Mouse (Mus musculus): ENCODE results near the gene Lrig2. TPM values are rescaled to one million over a fixed set of nuclear protein-coding genes. Genes with fewer than 3 reads are reported as not detected.
"Not testable (repeated sequence)": the region's sequence is repeated elsewhere in the genome, so short reads cannot be mapped to it uniquely, and the experiment has no call there.

Lrig2 gene
- total and polyA plus RNA-seq, 3 experiments, result 3.7 to 8.9 (median 8.9) TPM

DNA sequence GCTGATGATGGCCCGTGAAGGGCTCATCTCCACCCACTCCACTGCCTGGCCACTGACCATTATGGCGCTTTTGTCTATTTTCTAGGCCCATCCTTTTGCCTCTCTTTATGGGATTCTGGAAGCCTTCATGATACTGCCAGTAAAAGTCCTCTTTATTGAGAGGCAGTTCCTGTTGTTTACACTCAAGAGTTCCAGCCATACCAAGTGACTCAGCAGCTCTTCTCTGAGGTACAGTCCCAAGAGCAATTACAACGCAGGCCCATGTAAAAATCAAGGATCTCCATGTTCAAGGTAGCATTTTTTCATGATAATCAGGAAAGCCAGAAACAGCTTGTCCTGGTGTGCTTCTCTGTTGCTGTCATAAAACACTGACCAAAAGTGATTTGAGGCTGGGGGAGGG lies 75.8 kb downstream of the Lrig2 start:
- H3K27me3 ChIP-seq (ENCODE audit: control insufficient read depth, insufficient read depth, low read length), result no peaks in the 10 kb centered on the region
- WGBS, result 90% methylated on average over 3 of the region's 3 CpGs
- TF ChIP-seq CTCF (IDR thresholded peaks at IDR 0.05) (no peak), EP300 (IDR thresholded peaks at IDR 0.05; ENCODE audit: insufficient read depth, low read depth, low read length) (no peak), POLR2A (IDR thresholded peaks at IDR 0.05; ENCODE audit: insufficient read depth, low read depth, low read length) (no peak)
- no peaks in the 10 kb centered on the region for H3K79me2 ChIP-seq (replicated peaks; ENCODE audit: control insufficient read depth, insufficient read depth, low read length)
- DNase-seq, result no peak
- H3K4me1 ChIP-seq (ENCODE audit: control insufficient read depth, insufficient read depth, low read length), result peaks cover 6% of the 10 kb centered on the region
- H3K4me3 ChIP-seq, result no peak overlapping the region
- H3K9ac ChIP-seq (ENCODE audit: low read depth, low read length), result no peak overlapping the region
- no peak overlapping the region for H3K27ac ChIP-seq
- intact Hi-C loops (cut with DNase I), result no loop called here
- H3K36me3 ChIP-seq (ENCODE audit: control insufficient read depth, insufficient read depth, low read length), result no peaks in the 10 kb centered on the region

GRCm38 (mm10) chr3:104434246-104434696 lies 77.4 kb downstream of the Lrig2 start:
- H3K36me3 ChIP-seq (ENCODE audit: control insufficient read depth, insufficient read depth, low read length), result no peaks in the 10 kb centered on the region; the same call in 1 of the 2 replicates
- H3K4me1 ChIP-seq (ENCODE audit: control insufficient read depth, insufficient read depth, low read length), result peaks cover 7% of the 10 kb centered on the region
- H3K79me2 ChIP-seq (replicated peaks; ENCODE audit: control insufficient read depth, insufficient read depth, low read length), result no peaks in the 10 kb centered on the region
- H3K4me3 ChIP-seq, result peak overlapping the region; percentile 12
- H3K27me3 ChIP-seq (ENCODE audit: control insufficient read depth, insufficient read depth, low read length), result no peaks in the 10 kb centered on the region
- no peak overlapping the region for H3K27ac ChIP-seq
- DNase-seq, result no peak
- 39% methylated on average over 9 of the region's 9 CpGs for WGBS
- TF ChIP-seq POLR2A (IDR thresholded peaks at IDR 0.05; ENCODE audit: insufficient read depth, low read depth, low read length) (no peak), EP300 (IDR thresholded peaks at IDR 0.05; ENCODE audit: insufficient read depth, low read depth, low read length) (no peak), CTCF (IDR thresholded peaks at IDR 0.05) (no peak)
- intact Hi-C loops (cut with DNase I), result no loop called here
- no peak overlapping the region for H3K9ac ChIP-seq (ENCODE audit: low read depth, low read length)

- no peak overlapping the region for H3K9ac ChIP-seq (ENCODE audit: low read depth, low read length)
- intact Hi-C loops (cut with DNase I), result loop anchor here (2.0 kb wide), 1 partner anchor 44 kb away; no protein-coding TSS in a partner anchor
- no peak for DNase-seq
- WGBS, result 85% methylated on average over 6 of the region's 6 CpGs
- no peaks in the 10 kb centered on the region for H3K79me2 ChIP-seq (replicated peaks; ENCODE audit: control insufficient read depth, insufficient read depth, low read length)
- no peaks in the 10 kb centered on the region; the same call in 1 of the 2 replicates for H3K36me3 ChIP-seq (ENCODE audit: control insufficient read depth, insufficient read depth, low read length)
- H3K4me1 ChIP-seq (ENCODE audit: control insufficient read depth, insufficient read depth, low read length), result peaks cover 7% of the 10 kb centered on the region
- H3K27ac ChIP-seq, result peak overlapping the region; percentile 81
- H3K4me3 ChIP-seq, result no peak overlapping the region
- H3K27me3 ChIP-seq (ENCODE audit: control insufficient read depth, insufficient read depth, low read length), result no peaks in the 10 kb centered on the region
- TF ChIP-seq EP300 (IDR thresholded peaks at IDR 0.05; ENCODE audit: insufficient read depth, low read depth, low read length), result no peak
- no peak for TF ChIP-seq CTCF (IDR thresholded peaks at IDR 0.05)
- TF ChIP-seq POLR2A (IDR thresholded peaks at IDR 0.05; ENCODE audit: insufficient read depth, low read depth, low read length), result no peak
These were observed 79.1 kb downstream of the Lrig2 start for GRCm38 (mm10) chr3:104432651-104433050.

DNA sequence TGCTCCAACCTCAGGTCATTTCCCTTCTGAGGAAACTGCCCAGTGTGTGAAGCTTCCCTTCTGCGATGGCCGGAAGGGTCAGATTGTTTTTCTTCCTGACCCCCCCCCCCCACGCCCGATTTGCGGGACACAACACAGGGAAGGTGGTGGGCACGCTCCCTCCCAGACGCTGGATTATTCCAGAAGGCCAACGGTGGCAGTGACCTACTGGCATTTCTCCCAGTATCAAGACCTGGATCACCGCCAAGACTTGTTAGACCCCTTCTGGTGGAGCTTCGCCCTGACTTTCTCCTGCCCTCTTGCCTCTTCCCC lies 79.9 kb downstream of the Lrig2 start:
- Histone ChIP-seq H3K79me2 (replicated peaks; ENCODE audit: control insufficient read depth, insufficient read depth, low read length) (no peaks in the 10 kb centered on the region), H3K27me3 (ENCODE audit: control insufficient read depth, insufficient read depth, low read length) (no peaks in the 10 kb centered on the region), H3K4me1 (ENCODE audit: control insufficient read depth, insufficient read depth, low read length) (peaks cover 7% of the 10 kb centered on the region), H3K4me3 (no peak overlapping the region), H3K36me3 (ENCODE audit: control insufficient read depth, insufficient read depth, low read length) (no peaks in the 10 kb centered on the region; the same call in 1 of the 2 replicates), H3K27ac (peak overlapping the region; percentile 81), H3K9ac (ENCODE audit: low read depth, low read length) (0 out of 2 replicates have a peak overlapping the region, but pooled peaks have one; percentile 37)
- WGBS, result 10% methylated on average over 10 of the region's 10 CpGs
- TF ChIP-seq EP300 (IDR thresholded peaks at IDR 0.05; ENCODE audit: insufficient read depth, low read depth, low read length) (0 out of 2 replicates have a peak, but pooled peaks have one; percentile 15), CTCF (IDR thresholded peaks at IDR 0.05) (no peak)
- peak; percentile 42 to 53 for DNase-seq
- intact Hi-C loops (cut with DNase I), result loop anchor here (2.0 kb wide), 1 partner anchor 43 kb away; no protein-coding TSS in a partner anchor

DNA sequence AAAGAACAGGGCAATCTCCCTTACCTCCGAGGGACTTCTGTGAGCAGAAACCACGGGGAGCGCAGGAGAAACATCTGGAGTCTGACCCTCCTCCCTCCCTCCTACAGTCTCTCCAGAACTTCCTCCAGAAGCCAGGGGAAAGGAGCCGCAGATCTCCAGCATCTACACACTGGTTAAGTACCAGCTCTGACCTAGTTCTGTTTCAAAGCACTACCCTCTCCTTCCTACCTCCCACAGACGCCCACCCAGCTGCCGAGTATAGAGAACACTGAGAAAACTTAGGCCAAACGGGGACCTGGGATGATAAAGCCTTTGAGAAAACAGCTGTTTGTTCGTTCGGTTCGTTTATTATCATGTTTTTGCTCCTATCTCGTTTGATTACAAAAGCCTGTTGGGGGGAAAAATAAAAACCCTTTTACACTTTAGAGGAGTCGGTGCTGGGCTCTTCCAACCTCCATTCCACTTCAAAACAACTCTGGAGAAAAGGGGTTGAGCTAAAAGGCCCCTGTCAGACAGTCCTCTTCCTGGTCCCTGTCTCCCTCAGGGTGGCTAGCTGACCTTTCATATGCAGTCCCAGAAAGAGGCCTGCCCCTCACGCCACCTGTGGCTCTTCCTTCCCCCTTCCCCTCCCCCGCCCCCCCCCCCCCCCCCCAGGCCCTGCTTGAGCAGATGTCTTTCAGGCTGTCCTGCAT lies 80.4 kb downstream of the Lrig2 start:
- Histone ChIP-seq H3K4me1 (ENCODE audit: control insufficient read depth, insufficient read depth, low read length) (peaks cover 7% of the 10 kb centered on the region), H3K27ac (peak overlapping the region; percentile 78), H3K4me3 (no peak overlapping the region), H3K79me2 (replicated peaks; ENCODE audit: control insufficient read depth, insufficient read depth, low read length) (no peaks in the 10 kb centered on the region), H3K27me3 (ENCODE audit: control insufficient read depth, insufficient read depth, low read length) (no peaks in the 10 kb centered on the region), H3K36me3 (ENCODE audit: control insufficient read depth, insufficient read depth, low read length) (no peaks in the 10 kb centered on the region; the same call in 1 of the 2 replicates), H3K9ac (ENCODE audit: low read depth, low read length) (peak overlapping the region; percentile 22)
- intact Hi-C loops (cut with DNase I), result no loop called here
- no peak for TF ChIP-seq POLR2A (IDR thresholded peaks at IDR 0.05; ENCODE audit: insufficient read depth, low read depth, low read length)
- TF ChIP-seq EP300 (IDR thresholded peaks at IDR 0.05; ENCODE audit: insufficient read depth, low read depth, low read length), result no peak
- no peak for TF ChIP-seq CTCF (IDR thresholded peaks at IDR 0.05)
- DNase-seq, result peak; percentile 37 to 57
- WGBS, result 3% methylated on average over 14 of the region's 14 CpGs

DNA sequence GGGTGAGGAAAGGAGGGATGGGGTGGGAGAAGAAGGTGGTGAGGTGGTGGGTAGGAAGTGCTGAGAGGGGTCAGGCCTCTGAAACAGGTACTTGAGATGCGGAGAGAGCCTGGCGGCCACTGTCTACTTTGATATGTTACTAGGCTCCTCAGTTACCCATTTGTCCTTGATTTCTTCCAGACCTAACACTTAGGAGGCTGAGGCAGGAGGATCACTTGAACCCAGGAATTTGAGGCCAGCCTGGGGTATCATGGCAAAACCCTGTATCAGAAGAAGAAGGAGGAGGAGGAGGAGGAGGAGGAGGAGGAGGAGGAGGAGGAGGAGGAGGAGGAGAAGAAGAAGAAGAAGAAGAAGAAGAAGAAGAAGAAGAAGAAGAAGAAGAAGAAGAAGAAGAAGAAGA lies 84.4 kb downstream of the Lrig2 start:
- H3K79me2 ChIP-seq (replicated peaks; ENCODE audit: control insufficient read depth, insufficient read depth, low read length); H3K9ac ChIP-seq (ENCODE audit: low read depth, low read length); H3K4me1 ChIP-seq (ENCODE audit: control insufficient read depth, insufficient read depth, low read length); H3K36me3 ChIP-seq (ENCODE audit: control insufficient read depth, insufficient read depth, low read length); H3K4me3 ChIP-seq; intact Hi-C loops (cut with DNase I); H3K27me3 ChIP-seq (ENCODE audit: control insufficient read depth, insufficient read depth, low read length); H3K27ac ChIP-seq; DNase-seq: not testable (repeated sequence)
- 100% methylated on average over 2 of the region's 2 CpGs for WGBS

All from heart, adult 2 months (tissue).